Comparison of ENCODE assay signal across 10 mouse cellular contexts in genomic region chr16:15294911-15295659, GRCm38 (mm10). TPM values are rescaled to one million over a fixed set of nuclear protein-coding genes. Genes with fewer than 3 reads are reported as not detected.
DNase-seq lines count a peak whose midpoint lies in the region; ATAC-seq and TF ChIP-seq lines count a peak whose summit lies in the region.
"Had no signal": no experiment of that assay in that cellular context is flagged by ENCODE, and none has a peak within 500 bp of the region (broad histone marks: within the 10 kb centered on the region; RNA-seq: fewer than 3 reads in every experiment).

No protein-coding gene starts in this region.

- peak; percentile 82 for DNase-seq in heart, adult 11 months
- DNase-seq in heart, postnatal 25 days (ENCODE audit: low spot score): no peak
- DNase-seq in c-Kit-positive CD71-positive TER-119-positive erythroid progenitor cells, embryonic 14.5 days (ENCODE audit: low spot score): no peak

- no peak overlapping the region for H3K4me3 ChIP-seq in E14TG2a.4 (replicated peaks; ENCODE audit: low read length)
- no peak overlapping the region for H3K4me3 ChIP-seq in embryonic facial prominence, embryonic 12.5 days
- no peak overlapping the region for H3K4me3 ChIP-seq in kidney, embryonic 16.5 days (ENCODE audit: low read length)
- H3K4me3 ChIP-seq in neural tube, embryonic 12.5 days: no peak overlapping the region

- ATAC-seq in embryonic facial prominence, embryonic 12.5 days (ENCODE audit: insufficient number of reproducible peaks, insufficient read depth, low FRiP score, low TSS enrichment): peak; percentile 84
- ATAC-seq in kidney, embryonic 16.5 days (ENCODE audit: low FRiP score, low TSS enrichment): peak; percentile 81
- ATAC-seq in neural tube, embryonic 12.5 days (ENCODE audit: low FRiP score, low read depth): peak; percentile 58; the same call in 1 of the 2 replicates
- ATAC-seq in monocyte, adult 5-6 weeks (replicated peaks; ENCODE audit: insufficient number of reproducible peaks, low FRiP score, low TSS enrichment, poor library complexity, severe bottlenecking): no peak

- peaks cover 15% of the 10 kb centered on the region; the same call in 1 of the 2 replicates for H3K9me3 ChIP-seq in E14TG2a.4 (ENCODE audit: low read length)
- no peaks in the 10 kb centered on the region for H3K9me3 ChIP-seq in embryonic facial prominence, embryonic 12.5 days
- H3K9me3 ChIP-seq in kidney, embryonic 16.5 days (ENCODE audit: low read length): no peaks in the 10 kb centered on the region
- no peaks in the 10 kb centered on the region for H3K9me3 ChIP-seq in neural tube, embryonic 12.5 days

- peak overlapping the region; percentile 81 for H3K27ac ChIP-seq in embryonic facial prominence, embryonic 12.5 days
- no peak overlapping the region for H3K27ac ChIP-seq in kidney, embryonic 16.5 days (ENCODE audit: low read length)
- no peak overlapping the region for H3K27ac ChIP-seq in neural tube, embryonic 12.5 days

- WGBS in embryonic facial prominence, embryonic 12.5 days: 20% methylated on average over 8 of the region's 8 CpGs
- 43% methylated on average over 8 of the region's 8 CpGs for WGBS in kidney, embryonic 16.5 days
- 55% methylated on average over 8 of the region's 8 CpGs for WGBS in neural tube, embryonic 12.5 days

- no peaks in the 10 kb centered on the region for H3K36me3 ChIP-seq in E14TG2a.4 (ENCODE audit: insufficient read depth, low read length)
- H3K36me3 ChIP-seq in embryonic facial prominence, embryonic 12.5 days: no peaks in the 10 kb centered on the region
- no peaks in the 10 kb centered on the region for H3K36me3 ChIP-seq in kidney, embryonic 16.5 days (ENCODE audit: insufficient read depth, low read length)
- H3K36me3 ChIP-seq in neural tube, embryonic 12.5 days: no peaks in the 10 kb centered on the region

- TF ChIP-seq CTCF in E14TG2a.4 (conservative IDR thresholded peaks at IDR 0.05; ENCODE audit: low read length): 0 out of 2 replicates have a peak, but pooled peaks have one; percentile 18

- no peaks in the 10 kb centered on the region for H3K27me3 ChIP-seq in E14TG2a.4 (ENCODE audit: insufficient read depth, low read length)
- H3K27me3 ChIP-seq in embryonic facial prominence, embryonic 12.5 days: no peaks in the 10 kb centered on the region
- no peaks in the 10 kb centered on the region for H3K27me3 ChIP-seq in kidney, embryonic 16.5 days (ENCODE audit: insufficient read depth, low read length)
- H3K27me3 ChIP-seq in neural tube, embryonic 12.5 days (replicated peaks): no peaks in the 10 kb centered on the region

- H3K9ac ChIP-seq in embryonic facial prominence, embryonic 12.5 days: no peak overlapping the region
- H3K9ac ChIP-seq in kidney, embryonic 16.5 days (replicated peaks; ENCODE audit: low read length): no peak overlapping the region
- H3K9ac ChIP-seq in neural tube, embryonic 12.5 days: no peak overlapping the region

- no peak overlapping the region for H3K4me2 ChIP-seq in embryonic facial prominence, embryonic 12.5 days (replicated peaks)
- H3K4me2 ChIP-seq in kidney, embryonic 16.5 days (replicated peaks; ENCODE audit: low read depth, low read length): no peak overlapping the region
- no peak overlapping the region for H3K4me2 ChIP-seq in neural tube, embryonic 12.5 days (replicated peaks)

- H3K4me1 ChIP-seq in E14TG2a.4 (replicated peaks; ENCODE audit: low read depth, low read length): peaks cover 29% of the 10 kb centered on the region
- peaks cover 18% of the 10 kb centered on the region; the same call in 1 of the 2 replicates for H3K4me1 ChIP-seq in embryonic facial prominence, embryonic 12.5 days
- H3K4me1 ChIP-seq in kidney, embryonic 16.5 days (ENCODE audit: insufficient read depth, low read length): no peaks in the 10 kb centered on the region
- H3K4me1 ChIP-seq in neural tube, embryonic 12.5 days: no peaks in the 10 kb centered on the region

- intact Hi-C loops in heart, postnatal 25 days (cut with DNase I): loop anchor here (1.0 kb wide), 1 partner anchor 594 kb away; no protein-coding TSS in a partner anchor

RNA-seq across cellular contexts. Expression of gene Gm21897, which starts 22.2 kb away (rescaled TPM):
- total RNA-seq in heart, postnatal 25 days (2021): not detected
- not detected in 2 replicates for polyA plus RNA-seq in embryonic facial prominence, embryonic 12.5 days (2016; fragmentation: Nextera tagmentation; extraction: Ambion mirVana)
- polyA plus RNA-seq in kidney, embryonic 16.5 days (2015; fragmentation: Nextera tagmentation; extraction: Ambion mirVana): not detected in 2 replicates
- polyA plus RNA-seq in neural tube, embryonic 12.5 days (2016; fragmentation: Nextera tagmentation; extraction: Ambion mirVana): not detected in 2 replicates
- total RNA-seq in monocyte, adult 5-6 weeks (2017): not detected in 3 replicates
- total RNA-seq: MEL had no signal
- polyA plus RNA-seq: gonadal fat pad, adult 2 months had no signal
